Mouse (Mus musculus) forebrain, embryonic 12.5 days (tissue): ENCODE data around the gene Haspin. TPM values are rescaled to one million over a fixed set of nuclear protein-coding genes. Genes with fewer than 3 reads are reported as not detected.

Experiments
- ATAC-seq: fragments of 200-750 bp; cut with Nextera tagmentation; 2 replicates; pipeline ENCODE4 v1.8.0; 2017; ENCODE audit warnings: moderate TSS enrichment; ENCODE audit not compliant: low FRiP score
- H3K27ac ChIP-seq: fragments of 300-500 bp; sonication (generic); 2 replicates; pipeline ENCODE4 v1.5.1; 2016; ENCODE audit warnings: mild to moderate bottlenecking
- H3K27me3 ChIP-seq: fragments of 300-500 bp; sonication (generic); 2 replicates; pipeline ENCODE4 v1.6.1; 2016; ENCODE audit warnings: mild to moderate bottlenecking
- H3K36me3 ChIP-seq: fragments of 300-500 bp; sonication (generic); replicated peaks from 2 replicates; pipeline ENCODE4 v1.6.1; 2016; ENCODE audit warnings: mild to moderate bottlenecking
- H3K4me1 ChIP-seq: fragments of 300-500 bp; sonication (generic); 2 replicates; pipeline ENCODE4 v1.6.1; 2016
- H3K4me2 ChIP-seq: fragments of 300-500 bp; sonication (generic); 2 replicates; pipeline ENCODE4 v1.6.1; 2016; ENCODE audit warnings: mild to moderate bottlenecking, moderate library complexity
- H3K4me3 ChIP-seq: fragments of 300-500 bp; sonication (generic); replicated peaks from 2 replicates; pipeline ENCODE4 v1.5.1; 2016; ENCODE audit warnings: mild to moderate bottlenecking
- H3K9ac ChIP-seq: fragments of 300-500 bp; sonication (generic); 2 replicates; pipeline ENCODE4 v1.6.1; 2016; ENCODE audit warnings: mild to moderate bottlenecking
- H3K9me3 ChIP-seq: fragments of 300-500 bp; sonication (generic); 2 replicates; pipeline ENCODE4 v1.6.1; 2016
- WGBS: fragments of 180-500 bp; shearing (Covaris S2); methylation state at CpG from one replicate; pipeline ENCODE4 v1.1.7; 2016; 5-methylcytosine and 5-hydroxymethylcytosine counted together
- polyA plus RNA-seq: library from polyadenylated mRNA; unstranded; fragments of >200 nt; fragmentation: Nextera tagmentation; extraction: Ambion mirVana; gene quantifications from 2 replicates; pipeline ENCODE4 v1.2.1, GENCODE M21; 2016

Haspin gene
- polyA plus RNA-seq, 1 experiment from 2014 or later, result 18.5 TPM

DNA sequence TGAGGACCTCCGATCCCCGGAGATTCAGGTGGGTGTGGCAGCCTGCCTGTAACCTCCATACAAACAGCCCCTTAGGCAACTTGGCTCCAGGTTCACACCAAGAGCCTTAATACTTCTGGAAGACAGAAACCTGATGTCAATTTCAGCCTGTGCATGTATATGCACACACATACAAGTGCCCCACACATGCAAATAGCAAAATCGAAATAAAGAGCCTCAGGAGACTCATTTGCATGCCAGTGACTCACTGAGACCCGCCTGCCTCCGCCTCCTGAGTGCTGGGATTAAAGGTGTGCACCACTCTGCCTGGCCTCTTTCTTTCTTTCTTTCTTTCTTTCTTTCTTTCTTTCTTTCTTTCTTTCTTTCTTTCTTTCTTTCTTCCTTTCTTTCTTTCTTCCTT is 39.2 kb downstream of the Haspin start:
- ATAC-seq, result no peak
- Histone ChIP-seq H3K4me1 (no peaks in the 10 kb centered on the region), H3K4me2 (no peak overlapping the region), H3K9me3 (no peaks in the 10 kb centered on the region), H3K27me3 (no peaks in the 10 kb centered on the region), H3K27ac (no peak overlapping the region), H3K9ac (no peak overlapping the region), H3K4me3 (no peak overlapping the region), H3K36me3 (no peaks in the 10 kb centered on the region)
- WGBS, result 72% methylated on average over 5 of the region's 5 CpGs

DNA sequence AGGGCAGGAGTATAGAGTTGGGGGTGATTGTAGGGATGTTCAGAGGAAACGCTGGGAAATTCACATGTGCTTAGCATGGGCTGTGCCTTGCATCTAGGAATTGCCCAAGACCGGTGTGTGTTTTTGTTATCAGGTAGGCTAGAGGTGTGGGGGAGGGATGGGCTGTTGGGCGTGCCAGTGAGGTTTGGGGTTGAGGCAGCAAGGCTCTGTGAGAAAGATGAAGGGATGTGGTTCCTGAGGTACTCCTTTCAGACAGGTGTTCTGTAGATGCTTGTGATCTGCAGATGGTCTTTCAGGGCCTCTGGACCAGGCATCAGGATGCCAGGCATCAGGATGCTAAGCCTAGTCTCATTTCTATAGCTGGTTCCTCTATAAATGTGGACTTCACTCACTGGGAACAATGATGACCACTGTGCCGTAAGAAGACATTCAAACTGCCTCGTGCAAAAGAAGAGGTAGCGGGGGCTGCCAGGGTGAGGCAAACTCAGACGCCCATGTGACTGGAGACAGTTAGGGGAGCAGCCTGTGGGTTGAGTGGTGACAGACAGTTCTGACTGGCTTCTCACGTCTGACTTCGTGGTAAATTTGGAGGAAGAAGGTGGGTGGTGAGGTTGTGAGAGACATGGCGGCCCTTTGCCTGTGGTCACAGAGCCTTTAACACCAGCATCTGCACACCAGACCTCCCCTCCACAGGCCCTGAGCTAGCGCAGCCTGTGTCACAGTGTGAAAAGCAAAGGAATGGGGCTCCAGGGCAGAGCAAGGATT is 43.7 kb downstream of the Haspin start:
- Histone ChIP-seq H3K27ac (no peak overlapping the region), H3K4me3 (no peak overlapping the region), H3K27me3 (no peaks in the 10 kb centered on the region), H3K4me1 (no peaks in the 10 kb centered on the region), H3K4me2 (no peak overlapping the region), H3K36me3 (no peaks in the 10 kb centered on the region), H3K9me3 (no peaks in the 10 kb centered on the region), H3K9ac (no peak overlapping the region)
- 78% methylated on average over 11 of the region's 11 CpGs for WGBS
- no peak for ATAC-seq

DNA sequence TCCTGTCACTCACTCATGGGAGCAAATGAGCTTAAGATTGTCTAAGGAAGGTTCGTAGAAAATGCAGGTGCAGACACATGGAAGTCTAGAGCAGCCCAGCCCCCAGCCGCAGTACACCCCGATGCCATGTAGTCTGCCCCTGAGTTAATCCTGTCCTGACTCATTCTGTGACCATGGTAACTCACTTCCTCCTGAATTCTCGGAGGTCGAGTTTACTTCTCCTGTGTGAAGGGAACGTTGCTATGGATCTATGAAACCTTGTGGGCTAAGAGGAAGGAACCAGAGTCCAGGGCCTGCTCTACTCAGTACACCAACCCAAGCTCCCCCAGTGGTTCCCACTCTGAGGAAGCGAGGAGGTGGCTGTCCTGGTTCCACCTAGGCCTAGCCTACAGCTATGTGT is 45.2 kb downstream of the Haspin start:
- Histone ChIP-seq H3K27me3 (no peaks in the 10 kb centered on the region), H3K9ac (no peak overlapping the region), H3K4me1 (0 out of 2 replicates have a peak, but pooled peaks cover 5% of the 10 kb centered on the region), H3K4me3 (no peak overlapping the region), H3K9me3 (no peaks in the 10 kb centered on the region), H3K4me2 (no peak overlapping the region), H3K36me3 (no peaks in the 10 kb centered on the region), H3K27ac (no peak overlapping the region)
- 84% methylated on average over 7 of the region's 7 CpGs for WGBS
- no peak for ATAC-seq

DNA sequence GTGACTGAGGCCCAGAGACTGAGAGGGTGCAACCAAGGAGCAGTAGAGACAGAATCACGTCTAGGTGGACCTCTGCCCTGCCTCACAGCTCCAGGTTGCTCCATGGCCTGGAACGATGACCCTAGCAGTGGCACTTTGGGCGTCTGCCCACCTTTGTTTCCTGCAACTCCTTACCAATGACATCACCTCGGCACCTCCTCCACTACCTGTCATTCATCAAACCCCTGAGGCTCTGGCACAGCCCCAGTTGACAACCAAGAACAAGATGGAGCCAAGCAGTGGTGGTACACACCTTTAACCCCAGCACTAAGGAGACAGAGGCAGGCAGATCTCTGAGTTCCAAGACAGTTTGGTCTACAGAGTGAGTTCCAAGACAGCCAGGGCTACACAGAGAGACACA is 46.0 kb downstream of the Haspin start:
- no peak for ATAC-seq
- Histone ChIP-seq H3K9ac (no peak overlapping the region), H3K36me3 (no peaks in the 10 kb centered on the region), H3K27ac (no peak overlapping the region), H3K4me2 (no peak overlapping the region), H3K4me3 (no peak overlapping the region), H3K27me3 (no peaks in the 10 kb centered on the region), H3K9me3 (no peaks in the 10 kb centered on the region), H3K4me1 (peaks cover 9% of the 10 kb centered on the region; the same call in 1 of the 2 replicates)
- 76% methylated on average over 4 of the region's 4 CpGs for WGBS

DNA sequence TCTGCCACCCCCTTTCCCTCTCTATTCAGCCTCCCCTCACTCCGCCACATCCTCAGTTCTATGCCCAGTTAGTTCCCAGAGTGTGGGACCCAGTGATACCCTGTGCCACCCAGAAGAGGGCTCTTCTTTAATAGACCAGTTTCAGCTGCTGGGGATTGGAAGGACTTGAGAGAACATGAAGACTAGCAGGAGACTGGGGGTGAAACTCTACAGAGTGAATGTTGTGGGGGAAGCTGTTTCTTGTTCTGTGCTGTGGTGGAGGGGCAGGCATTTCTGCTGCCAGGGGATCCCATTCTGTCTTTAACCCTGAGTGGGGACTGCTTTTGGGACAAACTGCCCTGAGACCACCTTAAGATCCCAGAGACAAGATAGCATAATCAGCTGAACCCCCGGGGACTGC is 47.3 kb downstream of the Haspin start:
- no peak overlapping the region for H3K27ac ChIP-seq
- peaks cover 7% of the 10 kb centered on the region; the same call in 1 of the 2 replicates for H3K36me3 ChIP-seq
- no peaks in the 10 kb centered on the region for H3K27me3 ChIP-seq
- 88% methylated on average over 2 of the region's 2 CpGs for WGBS
- no peak for ATAC-seq
- H3K4me3 ChIP-seq, result no peak overlapping the region
- peaks cover 9% of the 10 kb centered on the region; the same call in 1 of the 2 replicates for H3K4me1 ChIP-seq
- H3K9ac ChIP-seq, result no peak overlapping the region
- no peaks in the 10 kb centered on the region for H3K9me3 ChIP-seq
- H3K4me2 ChIP-seq, result no peak overlapping the region

DNA sequence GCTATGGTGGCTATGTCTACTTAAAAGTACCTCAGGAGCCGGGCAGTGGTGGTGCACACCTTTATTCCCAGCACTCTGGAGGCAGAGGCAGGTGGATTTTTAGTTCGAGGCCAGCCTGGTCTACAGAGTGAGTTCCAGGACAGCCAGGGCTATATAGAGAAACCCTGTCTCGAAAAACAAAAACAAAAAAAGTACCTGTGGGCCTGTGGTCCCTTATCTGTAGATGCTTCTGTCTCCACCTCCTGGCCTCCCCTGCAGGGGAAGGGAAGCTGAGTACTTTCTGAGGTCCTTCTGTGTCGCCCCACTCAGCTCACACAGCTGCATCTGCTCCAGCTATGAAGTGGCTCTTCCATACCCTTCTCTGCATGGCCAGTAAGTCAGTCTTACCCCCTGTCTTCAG is 47.8 kb downstream of the Haspin start, which contains the start of gene Itgae:
TSS of gene Itgae (plus strand) at position 301 of the 400 bp plus-strand sequence.
- Histone ChIP-seq H3K4me3 (no peak within 1 kb of the TSS), H3K4me1 (peaks cover 9% of the 10 kb centered on the region; the same call in 1 of the 2 replicates), H3K27me3 (no peaks in the 10 kb centered on the region), H3K27ac (no peak within 1 kb of the TSS), H3K4me2 (no peak within 1 kb of the TSS), H3K9me3 (no peaks in the 10 kb centered on the region), H3K36me3 (peaks cover 10% of the 10 kb centered on the region), H3K9ac (no peak within 1 kb of the TSS)
- WGBS, result 89% methylated on average over 4 of the region's 4 CpGs
- no peak for ATAC-seq

DNA sequence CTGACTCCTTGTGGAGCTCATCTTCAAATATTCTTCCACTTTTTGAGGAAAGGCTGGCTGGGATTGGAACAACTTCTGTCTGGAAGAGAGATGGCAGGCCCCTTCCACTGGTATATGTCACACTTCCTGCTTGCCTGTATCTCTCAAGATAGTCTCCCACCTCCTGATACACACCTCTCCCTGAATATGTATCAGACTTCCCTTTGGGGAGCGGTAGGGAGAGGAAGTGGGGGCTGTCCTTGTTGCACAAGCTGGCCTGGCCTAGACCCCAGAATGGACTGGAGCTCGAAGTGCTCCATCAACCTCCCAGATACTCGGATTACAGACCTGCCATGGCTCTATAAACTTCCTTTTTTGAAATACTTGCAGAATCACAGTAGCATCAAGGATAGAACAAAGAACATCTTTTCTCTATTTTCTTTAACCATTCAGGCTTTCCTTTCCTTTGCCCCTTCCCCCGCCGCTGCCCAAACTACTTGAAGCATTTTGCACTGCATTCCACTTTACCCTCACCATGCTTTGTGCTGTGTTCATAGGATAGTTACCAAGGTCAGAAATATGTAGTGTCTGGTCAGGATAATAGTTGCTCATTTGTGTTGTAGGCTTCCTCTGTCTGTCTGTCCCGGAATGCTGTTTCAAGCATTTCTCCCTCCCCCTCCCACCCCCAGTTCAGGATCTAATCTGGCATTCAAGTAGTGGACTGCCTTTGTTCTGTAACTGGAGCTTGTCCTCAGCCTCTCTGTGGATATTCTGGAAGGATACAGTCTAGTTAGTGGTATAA is 50.2 kb downstream of the Haspin start:
- Histone ChIP-seq H3K27ac (no peak overlapping the region), H3K27me3 (no peaks in the 10 kb centered on the region), H3K4me3 (no peak overlapping the region), H3K4me2 (no peak overlapping the region), H3K9me3 (no peaks in the 10 kb centered on the region), H3K4me1 (peaks cover 9% of the 10 kb centered on the region; the same call in 1 of the 2 replicates), H3K36me3 (peaks cover 20% of the 10 kb centered on the region), H3K9ac (no peak overlapping the region)
- no peak for ATAC-seq
- WGBS, result 46% methylated on average over 6 of the region's 6 CpGs

Other genes with a start within 250 kb of the Haspin start
- 0.60 and 0.68 TPM in 2 replicates for gene Atp2a3, start 177.1 kb downstream of the Haspin start, polyA plus RNA-seq
- gene P2rx1, start 139.2 kb downstream of the Haspin start, polyA plus RNA-seq, result 0.52 and 0.74 TPM in 2 replicates
- gene Camkk1, start 119.3 kb downstream of the Haspin start, polyA plus RNA-seq, result 9.0 and 9.7 TPM in 2 replicates
- gene Ncbp3, start 90.5 kb downstream of the Haspin start, polyA plus RNA-seq, result 12.4 and 13.6 TPM in 2 replicates
- gene Itgae, start 47.7 kb downstream of the Haspin start, polyA plus RNA-seq, result 0.37 and 0.38 TPM in 2 replicates
- gene P2rx5, start 22.1 kb upstream of the Haspin start, polyA plus RNA-seq, result 0.27 and 0.42 TPM in 2 replicates
- gene Emc6, start 38.7 kb upstream of the Haspin start, polyA plus RNA-seq, result 123 and 129 TPM in 2 replicates
- gene Tax1bp3, start 38.8 kb upstream of the Haspin start, polyA plus RNA-seq, result 158 and 163 TPM in 2 replicates
- gene Ctns, start 60.7 kb upstream of the Haspin start, polyA plus RNA-seq, result 19.0 and 19.2 TPM in 2 replicates
- 1.1 and 1.2 TPM in 2 replicates for gene Shpk, start 61.2 kb upstream of the Haspin start, polyA plus RNA-seq
- gene Trpv1, start 96.0 kb upstream of the Haspin start, polyA plus RNA-seq, result not detected in 2 replicates
- 0.04 TPM in 1 of 2 replicates, not detected in the other for gene Trpv3, start 129.1 kb upstream of the Haspin start, polyA plus RNA-seq
- 0.33 TPM in 1 of 2 replicates, not detected in the other for gene Aspa, start 191.3 kb upstream of the Haspin start, polyA plus RNA-seq
- not detected in 2 replicates for gene Gm49340, start 191.4 kb upstream of the Haspin start, polyA plus RNA-seq
- gene Spata22, start 191.4 kb upstream of the Haspin start, polyA plus RNA-seq, result not detected in 2 replicates
- gene Olfr20, start 212.5 kb upstream of the Haspin start, polyA plus RNA-seq, result 0.24 TPM in 1 of 2 replicates, not detected in the other
- not detected in 2 replicates for gene Olfr376, start 233.0 kb upstream of the Haspin start, polyA plus RNA-seq